Mouse (Mus musculus): Measurements from ENCODE around the gene Eipr1. TPM values are rescaled to one million over a fixed set of nuclear protein-coding genes. Genes with fewer than 3 reads are reported as not detected.
A peak's percentile ranks its signal among the peaks of the same experiment; 100 is the strongest.

Gene Eipr1
- polyA plus RNA-seq, 1 experiment from 2014 or later: 21.6 TPM

GRCm38 (mm10) chr12:28799798-28800411 lies 48.3 kb downstream of the Eipr1 start:
- Histone ChIP-seq H3K9ac (replicated peaks; ENCODE audit: low read depth) (no peak overlapping the region), H3K9me3 (ENCODE audit: low read length) (no peaks in the 10 kb centered on the region), H3K4me1 (ENCODE audit: insufficient read depth, low read depth, low read length) (no peaks in the 10 kb centered on the region), H3K4me2 (replicated peaks; ENCODE audit: low read depth, low read length) (no peak overlapping the region), H3K36me3 (ENCODE audit: insufficient read depth, low read length) (no peaks in the 10 kb centered on the region), H3K27me3 (replicated peaks; ENCODE audit: insufficient read depth, low read length) (no peaks in the 10 kb centered on the region), H3K4me3 (ENCODE audit: low read depth, low read length) (no peak overlapping the region), H3K27ac (ENCODE audit: low read length) (no peak overlapping the region)
- no peak for TF ChIP-seq CTCF (IDR thresholded peaks at IDR 0.05)
- no peak for TF ChIP-seq EP300 (IDR thresholded peaks at IDR 0.05)
- no peak for ATAC-seq
- DNase-seq (ENCODE audit: low spot score): no peak
- WGBS: 65% methylated on average over 11 of the region's 11 CpGs

DNA sequence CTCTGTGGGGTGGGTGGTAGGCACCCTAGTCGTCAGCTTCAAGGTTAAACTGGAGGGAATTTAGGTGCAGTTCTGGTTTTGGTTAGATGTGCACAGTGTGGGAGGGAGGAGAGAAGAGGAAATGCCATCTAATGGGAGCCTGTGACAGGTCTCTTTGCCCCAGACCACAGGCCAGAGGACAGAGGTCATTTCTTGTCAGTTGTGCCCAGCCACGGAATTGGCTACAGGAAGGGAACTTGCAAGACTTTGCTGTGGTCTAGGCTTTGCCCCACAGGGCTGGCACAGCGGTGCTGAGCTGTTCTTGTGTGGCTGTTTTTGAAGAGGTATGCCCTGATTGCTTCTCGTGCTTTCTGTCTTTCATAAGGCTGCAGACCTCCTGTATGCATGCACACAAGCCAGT lies 48.8 kb downstream of the Eipr1 start:
- Histone ChIP-seq H3K27ac (ENCODE audit: low read length) (no peak overlapping the region), H3K4me3 (ENCODE audit: low read depth, low read length) (no peak overlapping the region), H3K4me1 (ENCODE audit: insufficient read depth, low read depth, low read length) (no peaks in the 10 kb centered on the region), H3K27me3 (replicated peaks; ENCODE audit: insufficient read depth, low read length) (no peaks in the 10 kb centered on the region), H3K9ac (replicated peaks; ENCODE audit: low read depth) (no peak overlapping the region), H3K4me2 (replicated peaks; ENCODE audit: low read depth, low read length) (no peak overlapping the region), H3K9me3 (ENCODE audit: low read length) (no peaks in the 10 kb centered on the region), H3K36me3 (ENCODE audit: insufficient read depth, low read length) (no peaks in the 10 kb centered on the region)
- ATAC-seq (no peak), DNase-seq (ENCODE audit: low spot score) (no peak)
- TF ChIP-seq CTCF (IDR thresholded peaks at IDR 0.05) (no peak), EP300 (IDR thresholded peaks at IDR 0.05) (no peak)
- WGBS: 64% methylated on average over 4 of the region's 4 CpGs

DNA sequence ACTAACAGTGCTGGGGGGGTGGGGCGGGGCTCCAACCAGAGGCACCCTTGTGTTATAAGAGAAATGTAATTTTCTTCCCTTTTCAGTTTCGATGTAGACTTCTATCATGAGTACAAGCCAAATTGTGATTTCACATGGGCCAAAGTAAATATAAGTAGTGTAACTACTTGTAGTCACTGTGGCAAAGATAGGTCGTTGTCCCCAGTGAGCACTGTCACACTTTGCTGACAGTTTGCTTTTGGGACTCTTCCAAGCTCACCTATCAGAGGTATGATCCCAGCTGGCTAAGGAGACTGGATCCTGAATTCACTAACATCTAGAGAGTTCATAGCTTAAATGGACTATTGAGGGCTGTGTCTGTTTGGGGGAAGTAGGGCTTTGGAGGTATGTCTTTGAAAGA lies 49.3 kb downstream of the Eipr1 start:
- 70% methylated on average over 3 of the region's 3 CpGs for WGBS
- no peak for ATAC-seq

DNA sequence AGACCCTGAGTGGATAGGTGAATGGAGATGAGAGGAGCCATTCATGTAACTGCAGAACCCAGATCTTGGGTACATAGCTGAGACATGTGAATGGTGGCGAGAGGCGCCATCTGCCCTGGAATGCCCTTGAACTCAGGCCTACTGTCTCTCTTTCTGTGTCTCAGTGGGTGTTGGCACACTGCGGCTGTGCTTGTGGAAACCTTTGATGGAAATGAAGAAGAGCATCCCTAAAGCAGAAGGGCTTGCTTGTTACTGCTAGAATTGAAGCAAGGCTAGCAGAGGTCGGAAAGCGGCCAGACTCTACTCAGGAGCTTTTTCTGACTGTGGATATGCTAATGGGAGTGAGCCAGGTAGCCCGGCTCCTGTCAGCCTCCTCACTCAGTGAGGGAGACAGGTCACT lies 50.1 kb downstream of the Eipr1 start:
- H3K4me3 ChIP-seq (ENCODE audit: low read depth, low read length): no peak overlapping the region
- H3K27ac ChIP-seq (ENCODE audit: low read length): no peak overlapping the region
- H3K9ac ChIP-seq (replicated peaks; ENCODE audit: low read depth): no peak overlapping the region
- TF ChIP-seq CTCF (IDR thresholded peaks at IDR 0.05): no peak
- no peak for TF ChIP-seq EP300 (IDR thresholded peaks at IDR 0.05)
- no peaks in the 10 kb centered on the region for H3K36me3 ChIP-seq (ENCODE audit: insufficient read depth, low read length)
- H3K4me1 ChIP-seq (ENCODE audit: insufficient read depth, low read depth, low read length): no peaks in the 10 kb centered on the region
- ATAC-seq (no peak), DNase-seq (ENCODE audit: low spot score) (no peak)
- no peaks in the 10 kb centered on the region for H3K9me3 ChIP-seq (ENCODE audit: low read length)
- WGBS: 97% methylated on average over 6 of the region's 6 CpGs
- no peak overlapping the region for H3K4me2 ChIP-seq (replicated peaks; ENCODE audit: low read depth, low read length)
- no peaks in the 10 kb centered on the region for H3K27me3 ChIP-seq (replicated peaks; ENCODE audit: insufficient read depth, low read length)

More for the DNA sequence above, 49.3 kb downstream of the Eipr1 start:
- H3K9ac ChIP-seq (replicated peaks; ENCODE audit: low read depth): no peak overlapping the region
- no peaks in the 10 kb centered on the region for H3K36me3 ChIP-seq (ENCODE audit: insufficient read depth, low read length)
- H3K4me3 ChIP-seq (ENCODE audit: low read depth, low read length): no peak overlapping the region
- no peaks in the 10 kb centered on the region for H3K4me1 ChIP-seq (ENCODE audit: insufficient read depth, low read depth, low read length)
- no peak overlapping the region for H3K27ac ChIP-seq (ENCODE audit: low read length)
- TF ChIP-seq EP300 (IDR thresholded peaks at IDR 0.05) (no peak), CTCF (IDR thresholded peaks at IDR 0.05) (no peak)
- H3K4me2 ChIP-seq (replicated peaks; ENCODE audit: low read depth, low read length): no peak overlapping the region
- H3K9me3 ChIP-seq (ENCODE audit: low read length): no peaks in the 10 kb centered on the region
- no peaks in the 10 kb centered on the region for H3K27me3 ChIP-seq (replicated peaks; ENCODE audit: insufficient read depth, low read length)
- no peak for DNase-seq (ENCODE audit: low spot score)

DNA sequence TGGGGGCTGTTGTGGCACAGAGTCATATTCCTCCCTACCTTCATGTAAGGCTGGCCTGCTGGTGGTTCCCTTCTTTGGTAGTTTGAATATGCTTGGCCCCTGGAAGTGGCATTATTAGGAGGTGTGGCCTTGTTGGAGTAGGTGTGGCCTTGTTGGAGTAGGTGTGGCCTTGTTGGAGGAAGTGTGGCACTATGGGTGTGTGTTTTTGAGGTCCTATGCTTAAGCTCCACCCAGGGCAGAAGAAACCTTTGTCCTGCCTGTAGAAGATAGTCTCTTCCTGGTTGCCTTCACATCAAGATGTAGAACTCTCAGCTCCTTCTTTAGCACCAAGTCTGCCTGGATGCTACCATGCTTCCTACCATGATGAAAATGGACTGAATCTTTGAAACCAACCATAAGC lies 51.4 kb downstream of the Eipr1 start:
- TF ChIP-seq CTCF (IDR thresholded peaks at IDR 0.05) (no peak), EP300 (IDR thresholded peaks at IDR 0.05) (no peak)
- Histone ChIP-seq H3K9me3 (ENCODE audit: low read length) (no peaks in the 10 kb centered on the region), H3K27me3 (replicated peaks; ENCODE audit: insufficient read depth, low read length) (no peaks in the 10 kb centered on the region), H3K4me2 (replicated peaks; ENCODE audit: low read depth, low read length) (no peak overlapping the region), H3K4me3 (ENCODE audit: low read depth, low read length) (no peak overlapping the region), H3K27ac (ENCODE audit: low read length) (no peak overlapping the region), H3K4me1 (ENCODE audit: insufficient read depth, low read depth, low read length) (no peaks in the 10 kb centered on the region), H3K9ac (replicated peaks; ENCODE audit: low read depth) (no peak overlapping the region), H3K36me3 (ENCODE audit: insufficient read depth, low read length) (no peaks in the 10 kb centered on the region)
- ATAC-seq (no peak), DNase-seq (ENCODE audit: low spot score) (no peak)

DNA sequence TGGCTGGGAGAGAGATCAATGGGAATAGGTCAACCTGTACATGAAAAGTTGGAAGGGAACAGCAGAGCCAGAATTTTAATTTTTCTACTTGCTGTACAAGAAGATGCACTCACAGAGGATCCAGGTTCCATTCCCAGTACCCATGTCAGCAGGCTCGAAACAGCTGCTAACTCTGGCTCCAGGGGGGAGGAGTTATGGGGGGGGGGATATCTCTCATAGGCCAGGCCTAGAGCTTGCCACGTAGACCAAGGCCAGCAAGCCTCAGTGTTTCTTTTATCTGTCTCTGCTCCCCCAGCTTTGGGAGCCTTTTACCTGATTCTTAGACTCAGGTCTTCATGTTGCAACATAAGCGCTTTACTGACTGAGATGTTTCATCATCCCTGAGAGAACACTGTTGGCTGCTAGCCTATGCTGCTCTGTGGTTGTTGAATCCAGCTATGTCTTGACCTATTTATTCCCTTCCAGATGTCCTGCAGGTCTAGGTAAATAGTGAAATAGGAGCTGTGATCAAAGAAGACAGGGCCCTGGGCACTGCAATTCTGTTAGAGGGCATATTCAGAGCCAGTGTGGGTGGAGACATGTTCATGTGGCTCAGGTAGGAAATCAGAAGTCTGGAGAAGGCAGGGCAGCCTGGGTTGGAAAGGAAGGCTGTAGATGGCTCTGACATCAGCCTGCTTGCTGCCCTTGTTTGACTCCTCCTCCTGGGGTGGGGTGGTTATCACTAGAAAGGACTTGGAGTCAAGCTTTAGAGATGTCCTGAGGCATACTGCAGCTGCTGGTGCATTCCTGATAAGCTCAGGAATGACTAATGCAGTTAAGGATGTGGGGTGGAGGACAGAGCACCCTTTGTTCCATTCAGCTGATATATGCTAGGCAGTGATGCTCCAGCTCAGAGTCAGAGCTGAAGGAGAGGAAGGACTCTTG lies 53.2 kb downstream of the Eipr1 start:
- WGBS: 52% methylated on average over 3 of the region's 3 CpGs
- ATAC-seq (peak; percentile 57), DNase-seq (ENCODE audit: low spot score) (peak; percentile 61)
- TF ChIP-seq EP300 (IDR thresholded peaks at IDR 0.05) (no peak), CTCF (IDR thresholded peaks at IDR 0.05) (no peak)
- Histone ChIP-seq H3K9ac (replicated peaks; ENCODE audit: low read depth) (no peak overlapping the region), H3K9me3 (ENCODE audit: low read length) (no peaks in the 10 kb centered on the region), H3K27ac (ENCODE audit: low read length) (no peak overlapping the region), H3K4me1 (ENCODE audit: insufficient read depth, low read depth, low read length) (no peaks in the 10 kb centered on the region), H3K27me3 (replicated peaks; ENCODE audit: insufficient read depth, low read length) (no peaks in the 10 kb centered on the region), H3K36me3 (ENCODE audit: insufficient read depth, low read length) (no peaks in the 10 kb centered on the region), H3K4me3 (ENCODE audit: low read depth, low read length) (no peak overlapping the region), H3K4me2 (replicated peaks; ENCODE audit: low read depth, low read length) (no peak overlapping the region)

All from lung, postnatal 0 days (tissue).